In the genomic region with DNA sequence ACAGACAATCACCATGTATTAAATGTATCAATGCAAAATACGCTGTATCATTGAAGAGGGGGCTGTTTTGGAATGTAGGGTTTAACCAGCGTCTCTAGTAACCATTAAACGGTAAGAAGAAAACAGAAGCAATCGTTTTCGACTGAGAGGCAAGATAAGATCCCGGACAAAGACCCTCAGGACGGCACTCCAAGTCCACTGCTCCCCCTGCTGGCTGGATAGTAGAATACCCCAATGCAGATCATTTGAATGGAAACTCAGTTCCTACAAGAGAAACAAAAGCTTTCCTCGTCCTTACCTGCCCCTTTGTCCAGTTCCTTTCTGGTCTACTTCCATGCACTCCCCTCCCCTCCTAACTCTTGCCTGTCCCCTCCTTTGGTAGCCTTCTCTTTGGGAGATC, we compare ENCODE assay signal across 9 mouse cellular contexts. TPM values are rescaled to one million over a fixed set of nuclear protein-coding genes. Genes with fewer than 3 reads are reported as not detected.
DNase-seq lines count a peak whose midpoint lies in the region; TF ChIP-seq lines count a peak whose summit lies in the region.
"Had no signal": no experiment of that assay in that cellular context is flagged by ENCODE, and none has a peak within 500 bp of the region (broad histone marks: within the 10 kb centered on the region; RNA-seq: fewer than 3 reads in every experiment).

No protein-coding gene starts in this region.

- H3K27me3 ChIP-seq in embryonic facial prominence, embryonic 10.5 days (replicated peaks; ENCODE audit: low read depth, poor library complexity, severe bottlenecking) = no peaks in the 10 kb centered on the region
- H3K27me3 ChIP-seq in testis, adult 2 months (ENCODE audit: control insufficient read depth, insufficient read depth, low read length) = no peaks in the 10 kb centered on the region
- H3K27me3 ChIP-seq: limb, embryonic 13.5 days had no signal

- H3K9me3 ChIP-seq in embryonic facial prominence, embryonic 10.5 days = no peaks in the 10 kb centered on the region
- H3K9me3 ChIP-seq: limb, embryonic 13.5 days had no signal

- H3K4me1 ChIP-seq in embryonic facial prominence, embryonic 10.5 days = peaks cover 3% of the 10 kb centered on the region
- H3K4me1 ChIP-seq in testis, adult 2 months (ENCODE audit: control insufficient read depth, insufficient read depth, low read length) = no peaks in the 10 kb centered on the region
- H3K4me1 ChIP-seq: limb, embryonic 13.5 days had no signal

- H3K27ac ChIP-seq in embryonic facial prominence, embryonic 10.5 days (replicated peaks) = peak overlapping the region; percentile 65; the same call in 1 of the 2 replicates
- no peak overlapping the region for H3K27ac ChIP-seq in testis, adult 2 months (ENCODE audit: control insufficient read depth, insufficient read depth, low read depth, low read length)
- H3K27ac ChIP-seq: limb, embryonic 13.5 days had no signal

- TF ChIP-seq CTCF in testis, adult 2 months (IDR thresholded peaks at IDR 0.05; ENCODE audit: control insufficient read depth, insufficient read depth, insufficient replicate concordance, low read depth, low read length) = peak; percentile 63; the same call in 1 of the 2 replicates

- WGBS in embryonic facial prominence, embryonic 10.5 days = 58% methylated on average over 8 of the region's 8 CpGs

- peak; percentile 64 for DNase-seq in gastrocnemius, adult 18-20 months (ENCODE audit: low spot score)
- DNase-seq in gastrocnemius, adult 8-10 months (ENCODE audit: low spot score in 2 of 2) = no peak
- DNase-seq in A20 (ENCODE audit: low read depth, low spot score) = peak; percentile 49
- peak; percentile 55 for DNase-seq in adrenal gland, adult 2 months
- peak; percentile 68 for DNase-seq in embryonic facial prominence, embryonic 10.5 days (ENCODE audit: low spot score)
- peak; percentile 45 to 63 for DNase-seq in kidney, postnatal 25 days
- peak; percentile 54 for DNase-seq in lung, postnatal 36 days

- peaks cover 11% of the 10 kb centered on the region for H3K36me3 ChIP-seq in embryonic facial prominence, embryonic 10.5 days (replicated peaks)
- no peaks in the 10 kb centered on the region for H3K36me3 ChIP-seq in testis, adult 2 months (ENCODE audit: control insufficient read depth, insufficient read depth, low read length)

- no peak overlapping the region for H3K4me3 ChIP-seq in embryonic facial prominence, embryonic 10.5 days
- no peak overlapping the region; the same call in 1 of the 2 replicates for H3K4me3 ChIP-seq in testis, adult 2 months (ENCODE audit: control insufficient read depth, low read depth, low read length)
- H3K4me3 ChIP-seq: limb, embryonic 13.5 days had no signal

- TF ChIP-seq POLR2A in testis, adult 2 months (IDR thresholded peaks at IDR 0.05; ENCODE audit: control insufficient read depth, low read depth, low read length) = no peak

RNA-seq across cellular contexts. Expression of a gene that starts 41.1 kb away (rescaled TPM):
- 10 to 100 TPM; 67.9 to 81.6 TPM for total RNA-seq in gastrocnemius, adult 18-20 months (2021)
- total RNA-seq in gastrocnemius, adult 8-10 months (2022) = 100 to 1,000 TPM in 1 of 4 experiments, 10 to 100 TPM in 3; 34.0 to 100 (median 47.3) TPM
- 100 to 1,000 TPM in 1 of 2 experiments, 10 to 100 TPM in 1; 56.3 to 121 TPM for total RNA-seq in adrenal gland, adult 2 months (2021)
- 41.9 and 43.7 TPM in 2 replicates for polyA plus RNA-seq in adrenal gland, adult 2 months (2012; rRNA removed)
- polyA plus RNA-seq in embryonic facial prominence, embryonic 10.5 days (2016; fragmentation: Nextera tagmentation; extraction: Ambion mirVana) = 117 and 176 TPM in 2 replicates
- polyA plus RNA-seq in testis, adult 2 months (2012; rRNA removed) = 23.3 and 27.5 TPM in 2 replicates

RNA-seq across cellular contexts. Expression of a gene that starts 54.9 kb away (rescaled TPM):
- 10 to 100 TPM; 17.2 to 23.4 TPM for total RNA-seq in gastrocnemius, adult 18-20 months (2021)
- 10 to 100 TPM; 17.7 to 22.2 (median 20.0) TPM for total RNA-seq in gastrocnemius, adult 8-10 months (2022)
- 10 to 100 TPM; 27.5 to 32.3 TPM for total RNA-seq in adrenal gland, adult 2 months (2021)
- 25.6 and 36.5 TPM in 2 replicates for polyA plus RNA-seq in adrenal gland, adult 2 months (2012; rRNA removed)
- polyA plus RNA-seq in embryonic facial prominence, embryonic 10.5 days (2016; fragmentation: Nextera tagmentation; extraction: Ambion mirVana) = 48.0 and 48.5 TPM in 2 replicates
- polyA plus RNA-seq in testis, adult 2 months (2012; rRNA removed) = 3.8 and 3.9 TPM in 2 replicates

Comparison
In these comparisons a context has a peak if more than half of its experiments do, and no peak if none do; other contexts are left out.
1. DNase-seq: peak in gastrocnemius, adult 18-20 months (single experiment), A20 (single experiment), adrenal gland, adult 2 months (single experiment), embryonic facial prominence, embryonic 10.5 days (single experiment), kidney, postnatal 25 days (2 of 2) and lung, postnatal 36 days (single experiment); none in gastrocnemius, adult 8-10 months (0 of 2).